Mouse (Mus musculus) lung, adult 2 months (tissue): ENCODE data around the gene Zmynd11.

Experiments used
- CTCF ChIP-seq: fragments of 200-500 bp; IDR thresholded peaks from 2 replicates; pipeline ENCODE4 v1.5.1; 2011; ENCODE audit warnings: mild to moderate bottlenecking, low read length, control low read depth; ENCODE audit not compliant: insufficient read depth
- POLR2A ChIP-seq: fragments of 200-500 bp; IDR thresholded peaks from 2 replicates; pipeline ENCODE4 v1.6.1; 2011; ENCODE audit warnings: low read depth, mild to moderate bottlenecking, control low read depth, low read length, borderline replicate concordance; ENCODE audit errors: extremely low read depth

DNA sequence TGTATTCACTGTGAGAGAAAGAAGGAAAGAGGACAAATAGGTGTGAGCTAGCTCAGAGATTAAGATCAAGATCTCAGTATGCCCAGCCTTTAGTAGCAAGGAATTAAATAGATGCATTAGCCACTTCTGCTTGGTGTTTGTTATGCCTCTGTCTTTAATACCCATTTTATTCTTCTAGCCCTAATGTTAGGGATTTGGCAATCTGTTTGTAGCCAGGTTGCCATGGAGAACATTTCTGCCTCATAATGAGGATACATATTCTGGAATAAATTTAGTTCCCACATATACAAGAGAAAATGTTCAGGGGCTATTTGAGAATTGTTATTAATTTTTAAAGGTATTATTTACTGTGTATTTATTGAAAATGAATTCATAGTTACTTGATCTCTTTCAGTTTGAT, 114.5 kb downstream of the Zmynd11 start:
- TF ChIP-seq POLR2A: no peak
- no peak for TF ChIP-seq CTCF
